Mouse (Mus musculus): Measurements from ENCODE around the gene Itpr1. TPM values are rescaled to one million over a fixed set of nuclear protein-coding genes. Genes with fewer than 3 reads are reported as not detected.

The Itpr1 gene
- polyA plus RNA-seq, 1 experiment: 42.5 TPM

- Histone ChIP-seq H3K36me3 (ENCODE audit: control insufficient read depth, insufficient read depth, low read length, poor library complexity, severe bottlenecking) (no peaks in the 10 kb centered on the region), H3K27ac (ENCODE audit: insufficient read depth, low read length) (no peak overlapping the region), H3K27me3 (ENCODE audit: control insufficient read depth, insufficient read depth, low read length, poor library complexity, severe bottlenecking) (no peaks in the 10 kb centered on the region)
Measured at GRCm38 (mm10) chr6:108306910-108307584, 94.2 kb downstream of the Itpr1 start.

DNA sequence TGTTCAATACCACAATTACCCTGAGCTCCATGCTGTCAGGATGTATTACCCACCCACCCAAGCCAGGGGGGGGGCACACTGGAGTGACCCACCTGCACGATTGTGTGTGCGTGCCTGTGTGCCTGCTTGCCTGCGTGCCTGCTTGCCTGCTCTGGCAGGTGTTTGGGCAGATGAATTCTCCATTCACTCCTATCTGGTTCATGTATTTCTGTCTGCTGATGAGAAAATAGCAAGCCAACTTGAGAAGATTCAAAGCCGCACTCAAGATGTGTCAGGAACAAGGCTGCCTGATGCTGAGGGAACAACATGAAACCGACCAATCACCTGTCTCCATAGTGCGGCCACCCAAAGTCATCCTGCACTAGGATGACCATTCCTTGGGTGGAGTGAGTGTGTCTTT lies 94.9 kb downstream of the Itpr1 start:
- Histone ChIP-seq H3K27ac (ENCODE audit: insufficient read depth, low read length) (no peak overlapping the region), H3K4me3 (ENCODE audit: low read depth, low read length) (no peak overlapping the region), H3K27me3 (ENCODE audit: control insufficient read depth, insufficient read depth, low read length, poor library complexity, severe bottlenecking) (no peaks in the 10 kb centered on the region), H3K36me3 (ENCODE audit: control insufficient read depth, insufficient read depth, low read length, poor library complexity, severe bottlenecking) (no peaks in the 10 kb centered on the region), H3K4me1 (ENCODE audit: control insufficient read depth, insufficient read depth, low read length) (no peaks in the 10 kb centered on the region), H3K9me3 (replicated peaks; ENCODE audit: control insufficient read depth, insufficient read depth, low read length, poor library complexity, severe bottlenecking) (no peaks in the 10 kb centered on the region), H3K9ac (ENCODE audit: low read depth, poor library complexity, severe bottlenecking) (no peak overlapping the region)
- TF ChIP-seq POLR2A (IDR thresholded peaks at IDR 0.05; ENCODE audit: insufficient read depth, low read length) (no peak), CTCF (IDR thresholded peaks at IDR 0.05; ENCODE audit: low read depth, low read length) (no peak), EP300 (IDR thresholded peaks at IDR 0.05; ENCODE audit: insufficient read depth, low read depth, low read length) (no peak)

More at GRCm38 (mm10) chr6:108306910-108307584, 94.2 kb downstream of the Itpr1 start:
- no peak overlapping the region for H3K9ac ChIP-seq (ENCODE audit: low read depth, poor library complexity, severe bottlenecking)
- no peaks in the 10 kb centered on the region for H3K9me3 ChIP-seq (replicated peaks; ENCODE audit: control insufficient read depth, insufficient read depth, low read length, poor library complexity, severe bottlenecking)
- no peak overlapping the region for H3K4me3 ChIP-seq (ENCODE audit: low read depth, low read length)
- H3K4me1 ChIP-seq (ENCODE audit: control insufficient read depth, insufficient read depth, low read length): no peaks in the 10 kb centered on the region
- TF ChIP-seq EP300 (IDR thresholded peaks at IDR 0.05; ENCODE audit: insufficient read depth, low read depth, low read length) (no peak), POLR2A (IDR thresholded peaks at IDR 0.05; ENCODE audit: insufficient read depth, low read length) (no peak), CTCF (IDR thresholded peaks at IDR 0.05; ENCODE audit: low read depth, low read length) (no peak)

DNA sequence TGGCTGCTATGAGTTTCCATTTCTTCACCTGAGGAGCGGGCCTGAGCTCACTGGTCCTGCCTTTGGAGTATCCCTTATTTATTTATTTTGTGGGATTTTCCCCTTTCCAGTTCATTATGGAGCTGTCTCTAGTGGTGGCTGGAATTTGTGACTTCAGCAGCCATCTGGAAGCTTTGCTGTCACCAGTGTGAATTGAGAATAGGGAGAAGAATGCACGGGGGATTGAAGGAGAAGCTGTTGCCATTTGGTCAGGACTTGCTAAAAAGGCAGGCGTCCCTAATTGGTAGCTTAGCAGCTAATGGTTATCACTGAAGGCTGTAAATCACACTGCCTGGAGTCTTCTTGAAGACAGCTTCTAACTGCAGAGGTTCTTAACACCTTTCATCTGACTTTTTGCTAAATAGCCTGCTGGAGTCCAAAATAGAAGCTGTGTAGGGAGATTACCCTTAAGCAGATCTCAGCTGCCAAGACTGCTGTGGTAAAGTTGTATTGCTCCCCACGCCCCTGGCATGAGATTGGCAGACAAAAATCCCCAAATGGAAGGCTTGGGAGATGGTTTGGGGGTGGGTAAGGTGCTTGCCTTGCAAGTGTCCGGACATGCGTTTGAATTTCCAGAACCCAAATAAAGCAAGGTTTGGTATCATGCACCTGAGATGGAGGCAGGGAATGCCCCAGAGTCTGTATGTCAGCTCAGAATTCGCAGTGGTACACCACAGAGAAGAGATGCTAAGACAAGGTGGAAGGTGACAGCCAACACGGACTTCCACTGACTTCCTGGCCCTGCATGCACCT lies 96.7 kb downstream of the Itpr1 start:
- Histone ChIP-seq H3K36me3 (ENCODE audit: control insufficient read depth, insufficient read depth, low read length, poor library complexity, severe bottlenecking) (no peaks in the 10 kb centered on the region), H3K27me3 (ENCODE audit: control insufficient read depth, insufficient read depth, low read length, poor library complexity, severe bottlenecking) (no peaks in the 10 kb centered on the region), H3K4me3 (ENCODE audit: low read depth, low read length) (no peak overlapping the region), H3K9me3 (replicated peaks; ENCODE audit: control insufficient read depth, insufficient read depth, low read length, poor library complexity, severe bottlenecking) (no peaks in the 10 kb centered on the region), H3K27ac (ENCODE audit: insufficient read depth, low read length) (no peak overlapping the region), H3K4me1 (ENCODE audit: control insufficient read depth, insufficient read depth, low read length) (no peaks in the 10 kb centered on the region), H3K9ac (ENCODE audit: low read depth, poor library complexity, severe bottlenecking) (no peak overlapping the region)
- TF ChIP-seq EP300 (IDR thresholded peaks at IDR 0.05; ENCODE audit: insufficient read depth, low read depth, low read length): no peak
- TF ChIP-seq POLR2A (IDR thresholded peaks at IDR 0.05; ENCODE audit: insufficient read depth, low read length): no peak
- no peak for TF ChIP-seq CTCF (IDR thresholded peaks at IDR 0.05; ENCODE audit: low read depth, low read length)

- Histone ChIP-seq H3K9ac (ENCODE audit: low read depth, poor library complexity, severe bottlenecking) (no peak overlapping the region), H3K36me3 (ENCODE audit: control insufficient read depth, insufficient read depth, low read length, poor library complexity, severe bottlenecking) (no peaks in the 10 kb centered on the region), H3K27me3 (ENCODE audit: control insufficient read depth, insufficient read depth, low read length, poor library complexity, severe bottlenecking) (no peaks in the 10 kb centered on the region), H3K4me1 (ENCODE audit: control insufficient read depth, insufficient read depth, low read length) (no peaks in the 10 kb centered on the region), H3K27ac (ENCODE audit: insufficient read depth, low read length) (no peak overlapping the region), H3K4me3 (ENCODE audit: low read depth, low read length) (no peak overlapping the region), H3K9me3 (replicated peaks; ENCODE audit: control insufficient read depth, insufficient read depth, low read length, poor library complexity, severe bottlenecking) (no peaks in the 10 kb centered on the region)
- TF ChIP-seq CTCF (IDR thresholded peaks at IDR 0.05; ENCODE audit: low read depth, low read length): no peak
- no peak for TF ChIP-seq EP300 (IDR thresholded peaks at IDR 0.05; ENCODE audit: insufficient read depth, low read depth, low read length)
- no peak for TF ChIP-seq POLR2A (IDR thresholded peaks at IDR 0.05; ENCODE audit: insufficient read depth, low read length)
Measured at GRCm38 (mm10) chr6:108313056-108313455, 100.2 kb downstream of the Itpr1 start.

GRCm38 (mm10) chr6:108313997-108314396 lies 101.1 kb downstream of the Itpr1 start:
- Histone ChIP-seq H3K36me3 (ENCODE audit: control insufficient read depth, insufficient read depth, low read length, poor library complexity, severe bottlenecking) (no peaks in the 10 kb centered on the region), H3K4me1 (ENCODE audit: control insufficient read depth, insufficient read depth, low read length) (no peaks in the 10 kb centered on the region), H3K9ac (ENCODE audit: low read depth, poor library complexity, severe bottlenecking) (no peak overlapping the region), H3K9me3 (replicated peaks; ENCODE audit: control insufficient read depth, insufficient read depth, low read length, poor library complexity, severe bottlenecking) (no peaks in the 10 kb centered on the region), H3K27me3 (ENCODE audit: control insufficient read depth, insufficient read depth, low read length, poor library complexity, severe bottlenecking) (no peaks in the 10 kb centered on the region), H3K27ac (ENCODE audit: insufficient read depth, low read length) (no peak overlapping the region), H3K4me3 (ENCODE audit: low read depth, low read length) (no peak overlapping the region)
- no peak for TF ChIP-seq CTCF (IDR thresholded peaks at IDR 0.05; ENCODE audit: low read depth, low read length)
- no peak for TF ChIP-seq POLR2A (IDR thresholded peaks at IDR 0.05; ENCODE audit: insufficient read depth, low read length)
- no peak for TF ChIP-seq EP300 (IDR thresholded peaks at IDR 0.05; ENCODE audit: insufficient read depth, low read depth, low read length)

Data from ES-Bruce4 (cell line).